Mouse (Mus musculus): ENCODE data around the gene Slc35e3.

GRCm38 (mm10) chr10:117792141-117793091 is 46.3 kb upstream of the Slc35e3 start, which contains the start of gene Nup107:
- TF ChIP-seq CTCF (IDR thresholded peaks at IDR 0.05; ENCODE audit: insufficient read depth, low read length), result no peak
- peak; percentile 80; the same call in 1 of the 2 replicates for TF ChIP-seq POLR2A (IDR thresholded peaks at IDR 0.05; ENCODE audit: borderline replicate concordance, extremely low read depth, low read depth, low read length)
